Mouse (Mus musculus) embryonic facial prominence, embryonic 14.5 days (tissue): ENCODE results near the gene Gm45753. TPM values are rescaled to one million over a fixed set of nuclear protein-coding genes. Genes with fewer than 3 reads are reported as not detected.

Experiments
- ATAC-seq: fragments of 200-750 bp; cut with Nextera tagmentation; 2 replicates; pipeline ENCODE4 v1.8.0; 2017; ENCODE audit warnings: low read depth, moderate number of reproducible peaks, moderate TSS enrichment
- DNase-seq: peaks from one replicate; pipeline ENCODE4 v3.0.0-alpha.2; 2015; ENCODE audit warnings: low spot score
- H3K27ac ChIP-seq: fragments of 300-500 bp; sonication (generic); replicated peaks from 2 replicates; pipeline ENCODE4 v1.5.1; 2014; ENCODE audit warnings: low read depth, mild to moderate bottlenecking, low read length, moderate library complexity
- H3K27me3 ChIP-seq: fragments of 300-500 bp; sonication (generic); replicated peaks from 2 replicates; pipeline ENCODE4 v1.6.1; 2014; ENCODE audit warnings: low read length; ENCODE audit not compliant: control insufficient read depth, insufficient read depth
- H3K36me3 ChIP-seq: fragments of 300-500 bp; sonication (generic); 2 replicates; pipeline ENCODE4 v1.6.1; 2014; ENCODE audit warnings: low read length, mixed read lengths; ENCODE audit not compliant: control insufficient read depth, insufficient read depth
- H3K4me1 ChIP-seq: fragments of 300-500 bp; sonication (generic); 2 replicates; pipeline ENCODE4 v1.6.1; 2014; ENCODE audit warnings: antibody characterized with exemption, low read length; ENCODE audit not compliant: control insufficient read depth, insufficient read depth
- H3K4me2 ChIP-seq: fragments of 300-500 bp; sonication (generic); 2 replicates; pipeline ENCODE4 v1.6.1; 2014; ENCODE audit warnings: low read depth, mild to moderate bottlenecking, low read length, moderate library complexity, mixed read lengths
- H3K4me3 ChIP-seq: fragments of 300-500 bp; sonication (generic); 2 replicates; pipeline ENCODE4 v1.5.1; 2014; ENCODE audit warnings: low read depth, mild to moderate bottlenecking, low read length
- H3K9ac ChIP-seq: fragments of 300-500 bp; sonication (generic); 2 replicates; pipeline ENCODE4 v1.6.1; 2014; ENCODE audit warnings: low read depth, mild to moderate bottlenecking, low read length, moderate library complexity, mixed read lengths
- H3K9me3 ChIP-seq: fragments of 300-500 bp; sonication (generic); 2 replicates; pipeline ENCODE4 v1.6.1; 2016; ENCODE audit warnings: low read length; ENCODE audit not compliant: control insufficient read depth
- WGBS: fragments of 180-500 bp; shearing (Covaris S2); extraction: QIAGEN DNeasy Blood & Tissue Kit; methylation state at CpG from one replicate; pipeline ENCODE4 v1.1.7; 2014; 5-methylcytosine and 5-hydroxymethylcytosine counted together
- polyA plus RNA-seq: library from polyadenylated mRNA; unstranded; fragments of >200 nt; fragmentation: Nextera tagmentation; extraction: Ambion mirVana; gene quantifications from 2 replicates; pipeline ENCODE4 v1.2.1, GENCODE M21; 2014

Gm45753 gene
- polyA plus RNA-seq, 1 experiment from 2014 or later = not detected

DNA sequence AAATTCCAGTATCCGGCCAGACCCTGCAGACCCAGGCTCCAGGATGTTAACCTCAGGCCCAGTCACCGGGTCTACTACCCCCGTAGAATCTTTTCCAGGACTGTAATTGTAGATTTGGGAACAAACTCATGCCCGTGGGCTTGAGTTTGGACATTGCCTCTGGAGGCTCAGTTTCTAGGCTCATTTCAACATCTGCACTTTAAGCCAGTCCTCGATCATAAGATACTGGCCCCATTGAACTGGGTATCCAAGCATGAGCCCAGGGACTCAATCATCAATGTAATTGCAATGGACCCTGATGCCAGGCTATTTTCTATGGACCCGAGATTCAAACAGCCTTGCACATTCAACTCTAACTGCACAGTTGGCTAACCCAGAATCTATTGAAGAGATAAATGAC, 13.0 kb downstream of the Gm45753 start:
- no peaks in the 10 kb centered on the region for H3K9me3 ChIP-seq

GRCm38 (mm10) chr8:45294687-45295086, 13.6 kb downstream of the Gm45753 start, which contains the start of gene Klkb1:
TSS of gene Klkb1 (minus strand) at chr8:45294859.
- Histone ChIP-seq H3K9me3 (no peaks in the 10 kb centered on the region), H3K9ac (no peak within 1 kb of the TSS), H3K27me3 (no peaks in the 10 kb centered on the region), H3K4me1 (no peaks in the 10 kb centered on the region), H3K36me3 (no peaks in the 10 kb centered on the region), H3K4me2 (no peak within 1 kb of the TSS), H3K4me3 (no peak within 1 kb of the TSS), H3K27ac (no peak within 1 kb of the TSS)
- 87% methylated on average over 7 of the region's 7 CpGs for WGBS
- no peak for DNase-seq
- no peak for ATAC-seq

More for the DNA sequence above, 13.0 kb downstream of the Gm45753 start:
- Histone ChIP-seq H3K36me3 (no peaks in the 10 kb centered on the region), H3K9ac (no peak overlapping the region), H3K4me1 (no peaks in the 10 kb centered on the region), H3K27me3 (no peaks in the 10 kb centered on the region), H3K4me2 (no peak overlapping the region), H3K4me3 (no peak overlapping the region), H3K27ac (no peak overlapping the region)
- ATAC-seq (no peak), DNase-seq (no peak)
- WGBS = 88% methylated on average over 6 of the region's 6 CpGs

GRCm38 (mm10) chr8:45291790-45292189, 16.5 kb downstream of the Gm45753 start:
- no peak overlapping the region for H3K9ac ChIP-seq
- no peak overlapping the region for H3K4me2 ChIP-seq
- no peak overlapping the region for H3K4me3 ChIP-seq
- no peaks in the 10 kb centered on the region for H3K4me1 ChIP-seq
- H3K27ac ChIP-seq = no peak overlapping the region
- H3K27me3 ChIP-seq = no peaks in the 10 kb centered on the region
- H3K9me3 ChIP-seq = no peaks in the 10 kb centered on the region
- DNase-seq (no peak), ATAC-seq (no peak)
- H3K36me3 ChIP-seq = no peaks in the 10 kb centered on the region
- 84% methylated on average over 2 of the region's 2 CpGs for WGBS

DNA sequence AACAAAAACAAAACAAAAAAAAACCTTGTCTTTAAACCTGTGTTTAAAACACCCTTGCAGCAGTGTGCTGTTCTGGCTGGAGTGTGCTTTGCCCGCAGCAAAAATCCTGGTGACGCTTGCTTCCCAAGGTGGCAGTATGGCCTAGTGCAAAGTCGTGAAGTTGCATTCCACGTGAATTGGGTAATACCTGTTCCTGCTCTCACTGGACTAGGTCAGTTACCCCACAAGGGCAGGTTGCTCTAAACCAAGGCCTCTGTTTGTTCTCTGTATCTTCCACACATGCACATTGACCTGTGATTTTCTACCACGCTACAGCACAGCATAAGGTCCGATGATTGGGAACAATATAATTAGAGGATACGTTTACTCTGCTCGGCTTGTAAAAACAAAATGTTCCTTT, 26.6 kb downstream of the Gm45753 start:
- Histone ChIP-seq H3K27ac (no peak overlapping the region), H3K9me3 (no peaks in the 10 kb centered on the region), H3K4me2 (no peak overlapping the region), H3K4me1 (no peaks in the 10 kb centered on the region), H3K27me3 (no peaks in the 10 kb centered on the region), H3K9ac (no peak overlapping the region), H3K36me3 (no peaks in the 10 kb centered on the region), H3K4me3 (no peak overlapping the region)
- no peak for DNase-seq
- no peak for ATAC-seq
- 68% methylated on average over 8 of the region's 8 CpGs for WGBS

DNA sequence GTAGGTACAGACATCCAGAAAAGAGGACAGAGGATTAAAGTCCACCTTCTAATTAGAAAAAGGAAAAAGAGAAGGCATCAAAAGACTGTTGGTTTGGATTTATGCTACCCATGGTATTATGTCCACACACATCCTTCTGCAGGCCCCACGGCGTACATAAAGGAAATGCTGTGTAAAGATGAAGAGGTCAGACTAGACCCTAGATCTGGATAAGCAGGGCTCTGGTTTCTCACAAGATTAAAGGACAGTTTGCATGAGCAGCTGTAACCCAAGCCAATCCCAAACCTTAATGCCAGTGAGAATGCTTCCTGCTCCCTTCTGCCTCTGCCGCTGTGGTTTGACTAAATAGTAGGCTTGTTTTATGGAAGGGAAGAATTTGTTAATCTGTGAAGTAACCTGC, 30.8 kb downstream of the Gm45753 start:
- no peaks in the 10 kb centered on the region for H3K4me1 ChIP-seq
- WGBS = 56% methylated on average over 3 of the region's 3 CpGs
- H3K27me3 ChIP-seq = no peaks in the 10 kb centered on the region
- H3K9ac ChIP-seq = no peak overlapping the region
- no peak overlapping the region for H3K27ac ChIP-seq
- ATAC-seq = peak; percentile 88
- no peak overlapping the region for H3K4me2 ChIP-seq
- H3K4me3 ChIP-seq = no peak overlapping the region
- H3K36me3 ChIP-seq = no peaks in the 10 kb centered on the region
- DNase-seq = peak; percentile 53
- H3K9me3 ChIP-seq = no peaks in the 10 kb centered on the region

DNA sequence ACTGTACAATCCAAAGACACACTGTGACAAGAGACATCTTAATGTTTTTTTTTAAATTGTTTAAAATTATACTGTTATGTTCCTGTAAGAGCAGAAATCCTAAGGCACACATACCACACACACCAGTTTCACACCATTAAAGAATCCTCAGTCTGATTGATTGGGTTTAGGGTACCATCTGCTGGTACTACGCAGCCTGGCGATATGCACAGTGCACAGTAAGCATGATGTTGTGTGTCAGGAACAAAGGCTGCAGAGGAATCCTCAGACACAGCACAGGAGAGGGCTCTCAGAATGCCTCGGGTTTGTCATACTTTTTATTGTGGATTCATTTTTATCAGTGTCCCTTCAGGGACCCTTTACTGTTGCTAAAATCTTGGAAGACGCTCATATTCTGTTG, 33.9 kb downstream of the Gm45753 start:
- Histone ChIP-seq H3K4me3 (no peak overlapping the region), H3K9me3 (no peaks in the 10 kb centered on the region), H3K27me3 (no peaks in the 10 kb centered on the region), H3K27ac (no peak overlapping the region), H3K4me1 (no peaks in the 10 kb centered on the region), H3K4me2 (no peak overlapping the region), H3K9ac (no peak overlapping the region), H3K36me3 (no peaks in the 10 kb centered on the region)
- no peak for DNase-seq
- ATAC-seq = no peak
- 77% methylated on average over 4 of the region's 4 CpGs for WGBS

- Histone ChIP-seq H3K4me2 (no peak overlapping the region), H3K9ac (no peak overlapping the region), H3K9me3 (no peaks in the 10 kb centered on the region), H3K4me1 (no peaks in the 10 kb centered on the region), H3K27me3 (no peaks in the 10 kb centered on the region), H3K4me3 (no peak overlapping the region), H3K36me3 (no peaks in the 10 kb centered on the region), H3K27ac (no peak overlapping the region)
- DNase-seq = no peak
- ATAC-seq = no peak
These were observed 39.2 kb downstream of the Gm45753 start for GRCm38 (mm10) chr8:45269056-45269455.

- no peak overlapping the region for H3K9ac ChIP-seq
- H3K36me3 ChIP-seq = no peaks in the 10 kb centered on the region
- no peak overlapping the region for H3K4me2 ChIP-seq
- H3K9me3 ChIP-seq = no peaks in the 10 kb centered on the region
- no peaks in the 10 kb centered on the region for H3K4me1 ChIP-seq
- ATAC-seq (no peak), DNase-seq (no peak)
- H3K27ac ChIP-seq = no peak overlapping the region
- H3K4me3 ChIP-seq = no peak overlapping the region
- H3K27me3 ChIP-seq = no peaks in the 10 kb centered on the region
These were observed 39.8 kb downstream of the Gm45753 start for GRCm38 (mm10) chr8:45268485-45268884.

GRCm38 (mm10) chr8:45267611-45268391, 40.5 kb downstream of the Gm45753 start:
- H3K36me3 ChIP-seq = no peaks in the 10 kb centered on the region
- WGBS = 73% methylated on average over 4 of the region's 4 CpGs
- H3K9ac ChIP-seq = no peak overlapping the region
- H3K4me1 ChIP-seq = no peaks in the 10 kb centered on the region
- no peaks in the 10 kb centered on the region for H3K9me3 ChIP-seq
- ATAC-seq = no peak
- DNase-seq = peak; percentile 24
- no peak overlapping the region for H3K4me2 ChIP-seq
- H3K4me3 ChIP-seq = no peak overlapping the region
- H3K27ac ChIP-seq = no peak overlapping the region
- no peaks in the 10 kb centered on the region for H3K27me3 ChIP-seq
